Mouse (Mus musculus): Measurements from ENCODE around the gene Dolpp1. TPM values are rescaled to one million over a fixed set of nuclear protein-coding genes. Genes with fewer than 3 reads are reported as not detected.

Gene Dolpp1
- polyA plus RNA-seq, 1 experiment from 2014 or later, result 53.2 TPM

Small RNAs within 50 kb of the gene (microRNA-seq; reads per million reads assigned to microRNA genes)
- gene Gm47292, result not detected

Other genes with a start within 250 kb of the Dolpp1 start
- 16.9 and 18.6 TPM in 2 replicates for gene Endog, start 220.8 kb upstream of the Dolpp1 start, polyA plus RNA-seq (2016; fragmentation: Nextera tagmentation; extraction: Ambion mirVana)
- 88.5 and 89.0 TPM in 2 replicates for gene Spout1, start 213.8 kb upstream of the Dolpp1 start, polyA plus RNA-seq (2016; fragmentation: Nextera tagmentation; extraction: Ambion mirVana)
- 8.3 and 10.6 TPM in 2 replicates for gene Kyat1, start 186.4 kb upstream of the Dolpp1 start, polyA plus RNA-seq (2016; fragmentation: Nextera tagmentation; extraction: Ambion mirVana)
- 40.8 and 43.7 TPM in 2 replicates for gene Lrrc8a, start 154.5 kb upstream of the Dolpp1 start, polyA plus RNA-seq (2016; fragmentation: Nextera tagmentation; extraction: Ambion mirVana)
- gene Gm28035, start 151.7 kb upstream of the Dolpp1 start, polyA plus RNA-seq (2016; fragmentation: Nextera tagmentation; extraction: Ambion mirVana), result 0.10 TPM in 2 replicates
- 2.7 and 4.7 TPM in 2 replicates for gene Phyhd1, start 126.1 kb upstream of the Dolpp1 start, polyA plus RNA-seq (2016; fragmentation: Nextera tagmentation; extraction: Ambion mirVana)
- not detected in 2 replicates for gene Gm28038, start 111.2 kb upstream of the Dolpp1 start, polyA plus RNA-seq (2016; fragmentation: Nextera tagmentation; extraction: Ambion mirVana)
- 27.3 and 29.4 TPM in 2 replicates for gene Dolk, start 105.9 kb upstream of the Dolpp1 start, polyA plus RNA-seq (2016; fragmentation: Nextera tagmentation; extraction: Ambion mirVana)
- 55.4 and 57.7 TPM in 2 replicates for gene Nup188, start 105.9 kb upstream of the Dolpp1 start, polyA plus RNA-seq (2016; fragmentation: Nextera tagmentation; extraction: Ambion mirVana)
- gene Sh3glb2, start 32.9 kb upstream of the Dolpp1 start, polyA plus RNA-seq (2016; fragmentation: Nextera tagmentation; extraction: Ambion mirVana), result 70.7 and 84.7 TPM in 2 replicates
- 27.8 and 29.6 TPM in 2 replicates for gene Miga2, start 28.0 kb upstream of the Dolpp1 start, polyA plus RNA-seq (2016; fragmentation: Nextera tagmentation; extraction: Ambion mirVana)
- gene Crat, start 23.6 kb downstream of the Dolpp1 start, polyA plus RNA-seq (2016; fragmentation: Nextera tagmentation; extraction: Ambion mirVana), result 22.5 and 23.7 TPM in 2 replicates
- gene Ptpa, start 23.8 kb downstream of the Dolpp1 start, polyA plus RNA-seq (2016; fragmentation: Nextera tagmentation; extraction: Ambion mirVana), result 151 and 152 TPM in 2 replicates
- gene Ier5l, start 82.0 kb downstream of the Dolpp1 start, polyA plus RNA-seq (2016; fragmentation: Nextera tagmentation; extraction: Ambion mirVana), result 2.0 and 2.3 TPM in 2 replicates
- 0.20 and 0.34 TPM in 2 replicates for gene Cstad, start 202.8 kb downstream of the Dolpp1 start, polyA plus RNA-seq (2016; fragmentation: Nextera tagmentation; extraction: Ambion mirVana)